Mouse (Mus musculus) MEL (cell line): Measurements from ENCODE around the gene Gm10644. TPM values are rescaled to one million over a fixed set of nuclear protein-coding genes. Genes with fewer than 3 reads are reported as not detected.

Experiments used
- DNase-seq: peaks from one replicate; pipeline ENCODE4 v3.0.0; 2011; ENCODE audit warnings: low read depth, low spot score
- H3K27ac ChIP-seq: 2 replicates; pipeline ENCODE4 v1.5.1; 2012; ENCODE audit warnings: low read depth, mild to moderate bottlenecking, control low read depth, low read length, moderate library complexity; ENCODE audit not compliant: control insufficient read depth
- H3K27me3 ChIP-seq, 2 experiments: fragments of 150-350 bp in 1 of 2; sonication (generic) in 1 of 2; 2 replicates each; pipeline ENCODE4 v1.6.1; 2012; ENCODE audit warnings: low read length in 2 of 2, mild to moderate bottlenecking in 2 of 2, improper control_type of control experiment in 1 of 2, moderate library complexity in 1 of 2; ENCODE audit not compliant: insufficient read depth in 2 of 2, control insufficient read depth in 1 of 2
- H3K36me3 ChIP-seq, 2 experiments: 2 replicates each; pipeline ENCODE4 v1.6.1; 2012 to 2014; ENCODE audit warnings: low read length in 2 of 2, improper control_type of control experiment in 1 of 2, inconsistent platforms in 1 of 2, mild to moderate bottlenecking in 1 of 2; ENCODE audit not compliant: insufficient read depth in 2 of 2, control insufficient read depth in 1 of 2
- H3K4me1 ChIP-seq, 2 experiments: fragments of 150-350 bp in 1 of 2; sonication (generic) in 1 of 2; 2 replicates each; pipeline ENCODE4 v1.6.1; 2012; ENCODE audit warnings: low read length in 2 of 2, improper control_type of control experiment in 1 of 2, mild to moderate bottlenecking in 1 of 2; ENCODE audit not compliant: insufficient read depth in 2 of 2, control insufficient read depth in 1 of 2
- H3K4me3 ChIP-seq, 2 experiments: fragments of 150-350 bp in 1 of 2; sonication (generic) in 1 of 2; 2 replicates each; pipeline ENCODE4 v1.5.1; 2012; ENCODE audit warnings: low read depth in 2 of 2, low read length in 2 of 2, mild to moderate bottlenecking in 2 of 2, moderate library complexity in 2 of 2, control low read depth in 1 of 2, improper control_type of control experiment in 1 of 2; ENCODE audit not compliant: control insufficient read depth in 1 of 2, insufficient read depth in 1 of 2
- H3K79me2 ChIP-seq: 2 replicates; pipeline ENCODE4 v1.6.1; 2012; ENCODE audit warnings: mild to moderate bottlenecking, low read length, moderate library complexity; ENCODE audit not compliant: control insufficient read depth, poor library complexity, insufficient read depth
- H3K9ac ChIP-seq: 2 replicates; pipeline ENCODE4 v1.6.1; 2012; ENCODE audit warnings: low read depth, mild to moderate bottlenecking, control low read depth, low read length, moderate library complexity; ENCODE audit not compliant: control insufficient read depth, poor library complexity, severe bottlenecking
- H3K9me3 ChIP-seq: fragments of 150-350 bp; sonication (generic); replicated peaks from 2 replicates; pipeline ENCODE4 v1.6.1; 2012; ENCODE audit warnings: mild to moderate bottlenecking, low read length, improper control_type of control experiment, moderate library complexity; ENCODE audit not compliant: insufficient read depth
- CTCF ChIP-seq, 3 experiments: IDR thresholded peaks in 2 of 3; conservative IDR thresholded peaks in 1 of 3; 2 replicates each; pipeline ENCODE4 v1.5.1; 2011 to 2012; ENCODE audit warnings: low read length in 3 of 3, low read depth in 2 of 3, mild to moderate bottlenecking in 2 of 3, improper control_type of control experiment in 1 of 3, inconsistent platforms in 1 of 3, mixed read lengths in 1 of 3, moderate library complexity in 1 of 3; ENCODE audit not compliant: control insufficient read depth in 1 of 3, insufficient read depth in 1 of 3, poor library complexity in 1 of 3, severe bottlenecking in 1 of 3
- ELF1 ChIP-seq: IDR thresholded peaks from 2 replicates; pipeline ENCODE4 v1.6.1; 2014; ENCODE audit warnings: low read depth, mild to moderate bottlenecking, inconsistent platforms, low read length, improper control_type of control experiment, moderate library complexity
- EP300 ChIP-seq, 2 experiments: IDR thresholded peaks; 2 replicates each; pipeline ENCODE4 v1.6.1; 2011; ENCODE audit warnings: improper control_type of control experiment in 2 of 2, low read length in 2 of 2, low read depth in 1 of 2, mild to moderate bottlenecking in 1 of 2
- ETS1 ChIP-seq: IDR thresholded peaks from 2 replicates; pipeline ENCODE4 v1.6.1; 2012; ENCODE audit warnings: low read depth, mild to moderate bottlenecking, inconsistent platforms, low read length, improper control_type of control experiment, moderate library complexity
- GATA1 ChIP-seq: IDR thresholded peaks from 2 replicates; pipeline ENCODE4 v1.6.1; 2011; ENCODE audit warnings: low read depth, low read length, improper control_type of control experiment
- JUND ChIP-seq: IDR thresholded peaks from 2 replicates; pipeline ENCODE4 v1.6.1; 2011; ENCODE audit warnings: low read depth, mild to moderate bottlenecking, improper control_type of control experiment, low read length
- KAT2A ChIP-seq: conservative IDR thresholded peaks from 2 replicates; pipeline ENCODE4 v1.6.1; 2012; ENCODE audit warnings: low read depth, low read length, improper control_type of control experiment, inconsistent platforms
- MAFK ChIP-seq: IDR thresholded peaks from 2 replicates; pipeline ENCODE4 v1.6.1; 2011; ENCODE audit warnings: low read depth, mild to moderate bottlenecking, low read length, improper control_type of control experiment, borderline replicate concordance
- MAX ChIP-seq: IDR thresholded peaks from 2 replicates; pipeline ENCODE4 v1.6.1; 2011; ENCODE audit warnings: low read length, improper control_type of control experiment
- MAZ ChIP-seq: IDR thresholded peaks from 2 replicates; pipeline ENCODE4 v1.6.1; 2012; ENCODE audit warnings: low read depth, mild to moderate bottlenecking, inconsistent platforms, low read length, improper control_type of control experiment
- POLR2AphosphoS2 ChIP-seq: IDR thresholded peaks from 2 replicates; pipeline ENCODE4 v1.6.1; 2011; ENCODE audit warnings: low read length, improper control_type of control experiment
- POLR2AphosphoS5 ChIP-seq: IDR thresholded peaks from 2 replicates; pipeline ENCODE4 v1.6.1; 2012; ENCODE audit warnings: low read depth, borderline replicate concordance, mild to moderate bottlenecking, inconsistent platforms, low read length, moderate library complexity, mixed read lengths
- SMC3 ChIP-seq: IDR thresholded peaks from 2 replicates; pipeline ENCODE4 v1.6.1; 2011; ENCODE audit warnings: low read depth, low read length, improper control_type of control experiment
- UBTF ChIP-seq: IDR thresholded peaks from 2 replicates; pipeline ENCODE4 v1.6.1; 2012; ENCODE audit warnings: low read depth, mild to moderate bottlenecking, inconsistent platforms, low read length, improper control_type of control experiment, moderate library complexity, borderline replicate concordance; ENCODE audit not compliant: insufficient read depth
- USF1 ChIP-seq: IDR thresholded peaks from 2 replicates; pipeline ENCODE4 v1.6.1; 2014; ENCODE audit warnings: low read depth, mild to moderate bottlenecking, inconsistent platforms, low read length, improper control_type of control experiment, moderate library complexity
- ZKSCAN1 ChIP-seq: IDR thresholded peaks from 2 replicates; pipeline ENCODE4 v1.6.1; 2012; ENCODE audit warnings: low read depth, mild to moderate bottlenecking, inconsistent platforms, low read length, improper control_type of control experiment, moderate library complexity
- ZMIZ1 ChIP-seq: IDR thresholded peaks from 2 replicates; pipeline ENCODE4 v1.6.1; 2012; ENCODE audit warnings: low read depth, mild to moderate bottlenecking, inconsistent platforms, low read length, improper control_type of control experiment, moderate library complexity
- ZNF384 ChIP-seq: IDR thresholded peaks from 2 replicates; pipeline ENCODE4 v1.6.1; 2012; ENCODE audit warnings: low read depth, mild to moderate bottlenecking, inconsistent platforms, low read length, improper control_type of control experiment
- polyA plus RNA-seq, 2 experiments: library from polyadenylated mRNA; stranded (reverse) in 1 of 2; unstranded in 1 of 2; fragments of >175 nt in 1 of 2; fragments of >200 nt in 1 of 2; gene quantifications; 2 replicates each; pipeline versions ENCODE4 v1.2.1 to v1.2.4; 2012; ENCODE audit warnings: low replicate concordance in 2 of 2, low read depth in 1 of 2; ENCODE audit not compliant: insufficient read length in 2 of 2, insufficient read depth in 1 of 2, missing spikeins in 1 of 2
- total RNA-seq: library from RNA; depleted of rRNA; stranded (reverse); fragments of 300-350 nt; gene quantifications from 2 replicates; pipeline ENCODE4 v1.2.3, GENCODE M21; 2012

Gene Gm10644
- total and polyA plus RNA-seq, 3 experiments: 0.35 to 0.49 TPM; not detected in 1

- Histone ChIP-seq H3K9me3 (no peaks in the 10 kb centered on the region), H3K27me3 (no peaks in the 10 kb centered on the region), H3K36me3 (peaks cover 2 to 16% of the 10 kb centered on the region in 2 experiments; a peak in 3 of 4 replicates), H3K79me2 (peaks cover 4% of the 10 kb centered on the region; the same call in 1 of the 2 replicates), H3K27ac (no peak overlapping the region)
- no peak for TF ChIP-seq MAFK
- no peak for TF ChIP-seq CTCF (IDR thresholded peaks at IDR 0.05 in 2 of 3, conservative IDR thresholded peaks at IDR 0.05 in 1 of 3; ENCODE audit: control insufficient read depth in 1 of 3, insufficient read depth in 1 of 3, low read depth in 2 of 3, low read length in 3 of 3, poor library complexity in 1 of 3, severe bottlenecking in 1 of 3)
- TF ChIP-seq POLR2AphosphoS5: no peak
- no peak for TF ChIP-seq ZNF384
- TF ChIP-seq POLR2AphosphoS2: no peak
- no peak for TF ChIP-seq MAZ
- TF ChIP-seq KAT2A: no peak
- TF ChIP-seq SMC3: no peak
- TF ChIP-seq JUND: no peak
- TF ChIP-seq UBTF: no peak
- no peak for TF ChIP-seq EP300 (IDR thresholded peaks at IDR 0.05; ENCODE audit: low read depth in 1 of 2, low read length in 2 of 2)
- no peak for TF ChIP-seq GATA1
- TF ChIP-seq USF1: no peak
- TF ChIP-seq ELF1: no peak
- no peak for TF ChIP-seq ZMIZ1
- TF ChIP-seq ETS1: no peak
- TF ChIP-seq, all 39 proteins: peak for 0
- Histone ChIP-seq H3K4me1 (peaks cover 5 to 22% of the 10 kb centered on the region in 2 experiments), H3K4me3 (no peak overlapping the region), H3K9ac (no peak overlapping the region)
- no peak for DNase-seq
These were observed 37.4 kb downstream of the Gm10644 start for GRCm38 (mm10) chr8:83917566-83917965.

- Histone ChIP-seq H3K9me3 (no peaks in the 10 kb centered on the region), H3K4me1 (peaks cover 10 to 37% of the 10 kb centered on the region in 2 experiments), H3K79me2 (peaks cover 4% of the 10 kb centered on the region; the same call in 1 of the 2 replicates), H3K27ac (no peak overlapping the region), H3K4me3 (no peak overlapping the region), H3K9ac (no peak overlapping the region), H3K27me3 (no peaks in the 10 kb centered on the region), H3K36me3 (peaks cover 0 to 24% of the 10 kb centered on the region in 2 experiments; a peak in 3 of 4 replicates)
- no peak for TF ChIP-seq ZKSCAN1
- TF ChIP-seq MAX: no peak
- no peak for DNase-seq
These were observed 39.0 kb downstream of the Gm10644 start for GRCm38 (mm10) chr8:83916015-83916414.
